Mouse (Mus musculus) retina, postnatal 1 day (tissue): Measurements from ENCODE around the gene Vmn2r103.

ENCODE experiments used
- DNase-seq: peaks from one replicate; pipeline ENCODE4 v3.0.0-alpha.2; 2012

The Vmn2r103 gene

GRCm38 (mm10) chr17:19773063-19773462, at the start of gene Vmn2r103:
Vmn2r103 (plus strand) TSS chr17:19773363.
- no peak for DNase-seq

GRCm38 (mm10) chr17:19778994-19779393, 5.8 kb downstream of the Vmn2r103 start:
- no peak for DNase-seq

- DNase-seq = no peak
Observed at GRCm38 (mm10) chr17:19789248-19789647, 16.1 kb downstream of the Vmn2r103 start.
